Mouse (Mus musculus) C2C12 (cell line): ENCODE measurements around the gene Epx.

Source experiments
- CEBPB ChIP-seq: IDR thresholded peaks from one replicate; pipeline ENCODE4 v1.6.1; 2011; ENCODE audit warnings: low read depth, mild to moderate bottlenecking, control low read depth, moderate library complexity
- CTCF ChIP-seq: IDR thresholded peaks from one replicate; pipeline ENCODE4 v1.5.1; 2011; ENCODE audit not compliant: control insufficient read depth, insufficient read depth, insufficient read length
- MAX ChIP-seq: IDR thresholded peaks from one replicate; pipeline ENCODE4 v1.6.1; 2011; ENCODE audit warnings: mild to moderate bottlenecking, control low read depth
- MYOD1 ChIP-seq: IDR thresholded peaks from one replicate; pipeline ENCODE4 v1.6.1; 2011; ENCODE audit warnings: low read depth; ENCODE audit not compliant: control insufficient read depth, insufficient read length
- USF1 ChIP-seq: IDR thresholded peaks from one replicate; pipeline ENCODE4 v1.6.1; 2011; ENCODE audit warnings: low read depth, mild to moderate bottlenecking, control low read depth, moderate library complexity

GRCm38 (mm10) chr11:87875436-87875835 lies at the start of gene Epx:
- no peak for TF ChIP-seq CTCF
- no peak for TF ChIP-seq MAX
- no peak for TF ChIP-seq MYOD1
- no peak for TF ChIP-seq CEBPB
- TF ChIP-seq USF1: no peak
